Mouse (Mus musculus) heart, embryonic 13.5 days (tissue): ENCODE data around the gene Gjd3. TPM values are rescaled to one million over a fixed set of nuclear protein-coding genes. Genes with fewer than 3 reads are reported as not detected.
A peak's percentile ranks its signal among the peaks of the same experiment; 100 is the strongest.
"Not testable (repeated sequence)": the region's sequence is repeated elsewhere in the genome, so short reads cannot be mapped to it uniquely, and the experiment has no call there.

ENCODE experiments used
- ATAC-seq: fragments of 200-750 bp; cut with Nextera tagmentation; 2 replicates; pipeline ENCODE4 v1.8.0; 2017; ENCODE audit warnings: moderate TSS enrichment; ENCODE audit not compliant: insufficient number of reproducible peaks, low FRiP score, low TSS enrichment; ENCODE audit errors: extremely low read depth
- H3K27ac ChIP-seq: fragments of 300-500 bp; sonication (generic); replicated peaks from 2 replicates; pipeline ENCODE4 v1.5.1; 2015; ENCODE audit warnings: moderate library complexity, mild to moderate bottlenecking, inconsistent platforms
- H3K27me3 ChIP-seq: fragments of 300-500 bp; sonication (generic); replicated peaks from 2 replicates; pipeline ENCODE4 v1.6.1; 2015; ENCODE audit warnings: mild to moderate bottlenecking, inconsistent platforms
- H3K36me3 ChIP-seq: fragments of 300-500 bp; sonication (generic); 2 replicates; pipeline ENCODE4 v1.6.1; 2015; ENCODE audit warnings: mild to moderate bottlenecking, inconsistent platforms
- H3K4me1 ChIP-seq: fragments of 300-500 bp; sonication (generic); 2 replicates; pipeline ENCODE4 v1.6.1; 2015; ENCODE audit warnings: inconsistent platforms
- H3K4me2 ChIP-seq: fragments of 300-500 bp; sonication (generic); 2 replicates; pipeline ENCODE4 v1.6.1; 2015; ENCODE audit warnings: inconsistent platforms, mild to moderate bottlenecking, moderate library complexity
- H3K4me3 ChIP-seq: fragments of 300-500 bp; sonication (generic); 2 replicates; pipeline ENCODE4 v1.5.1; 2015; ENCODE audit warnings: moderate library complexity, mild to moderate bottlenecking, inconsistent platforms
- H3K9ac ChIP-seq: fragments of 300-500 bp; sonication (generic); 2 replicates; pipeline ENCODE4 v1.6.1; 2015; ENCODE audit warnings: inconsistent platforms, mild to moderate bottlenecking, moderate library complexity
- H3K9me3 ChIP-seq: fragments of 300-500 bp; sonication (generic); 2 replicates; pipeline ENCODE4 v1.6.1; 2016; ENCODE audit warnings: inconsistent platforms
- WGBS: fragments of 180-500 bp; shearing (Covaris S2); methylation state at CpG from one replicate; pipeline ENCODE4 v1.1.7; 2015; ENCODE audit warnings: mixed read lengths; 5-methylcytosine and 5-hydroxymethylcytosine counted together
- polyA plus RNA-seq: library from polyadenylated mRNA; unstranded; fragments of >200 nt; fragmentation: Nextera tagmentation; extraction: Ambion mirVana; gene quantifications from 2 replicates; pipeline ENCODE4 v1.2.1, GENCODE M21; 2015

Gjd3 gene
- polyA plus RNA-seq, 1 experiment from 2014 or later, result 3.3 TPM

- 91% methylated on average over 9 of the region's 9 CpGs for WGBS
- Histone ChIP-seq H3K4me3 (no peak overlapping the region), H3K27me3 (no peaks in the 10 kb centered on the region), H3K36me3 (peaks cover 99% of the 10 kb centered on the region), H3K4me1 (no peaks in the 10 kb centered on the region), H3K27ac (no peak overlapping the region), H3K4me2 (no peak overlapping the region), H3K9ac (no peak overlapping the region), H3K9me3 (no peaks in the 10 kb centered on the region)
- ATAC-seq, result no peak
These were observed 24.0 kb upstream of the Gjd3 start for GRCm38 (mm10) chr11:99006788-99007187.

- Histone ChIP-seq H3K4me1 (no peaks in the 10 kb centered on the region), H3K4me3 (no peak overlapping the region), H3K9me3 (no peaks in the 10 kb centered on the region), H3K27ac (no peak overlapping the region), H3K4me2 (no peak overlapping the region), H3K36me3 (peaks cover 100% of the 10 kb centered on the region), H3K27me3 (no peaks in the 10 kb centered on the region), H3K9ac (no peak overlapping the region)
- ATAC-seq, result no peak
- 92% methylated on average over 11 of the region's 11 CpGs for whole genome bisulfite sequencing
These were observed 16.4 kb upstream of the Gjd3 start for GRCm38 (mm10) chr11:98999243-98999642.

GRCm38 (mm10) chr11:98998776-98999175, 16.0 kb upstream of the Gjd3 start:
- no peak for ATAC-seq
- Histone ChIP-seq H3K27me3 (no peaks in the 10 kb centered on the region), H3K27ac (no peak overlapping the region)

GRCm38 (mm10) chr11:98997659-98998058, 14.8 kb upstream of the Gjd3 start:
- no peak for ATAC-seq
- Histone ChIP-seq H3K27me3 (no peaks in the 10 kb centered on the region), H3K4me2 (no peak overlapping the region), H3K9ac (no peak overlapping the region), H3K36me3 (peaks cover 100% of the 10 kb centered on the region), H3K4me1 (no peaks in the 10 kb centered on the region), H3K9me3 (no peaks in the 10 kb centered on the region), H3K27ac (no peak overlapping the region), H3K4me3 (no peak overlapping the region)
- 89% methylated on average over 4 of the region's 4 CpGs for WGBS

More at GRCm38 (mm10) chr11:98998776-98999175, 16.0 kb upstream of the Gjd3 start:
- no peaks in the 10 kb centered on the region for H3K4me1 ChIP-seq
- peaks cover 100% of the 10 kb centered on the region for H3K36me3 ChIP-seq
- no peak overlapping the region for H3K9ac ChIP-seq
- H3K4me3 ChIP-seq, result no peak overlapping the region
- no peak overlapping the region for H3K4me2 ChIP-seq
- H3K9me3 ChIP-seq, result no peaks in the 10 kb centered on the region

GRCm38 (mm10) chr11:98995987-98996386, 13.2 kb upstream of the Gjd3 start:
- Histone ChIP-seq H3K4me2 (no peak overlapping the region), H3K27ac (no peak overlapping the region), H3K36me3 (peaks cover 97% of the 10 kb centered on the region), H3K4me3 (no peak overlapping the region), H3K9ac (no peak overlapping the region), H3K4me1 (no peaks in the 10 kb centered on the region), H3K9me3 (no peaks in the 10 kb centered on the region), H3K27me3 (no peaks in the 10 kb centered on the region)
- no peak for ATAC-seq
- WGBS, result 91% methylated on average over 7 of the region's 7 CpGs

- H3K27me3 ChIP-seq, result no peaks in the 10 kb centered on the region
- H3K4me1 ChIP-seq, result peaks cover 5% of the 10 kb centered on the region
- H3K27ac ChIP-seq, result no peak overlapping the region
- peaks cover 62% of the 10 kb centered on the region for H3K36me3 ChIP-seq
- H3K9me3 ChIP-seq, result 0 out of 2 replicates have a peak, but pooled peaks cover 6% of the 10 kb centered on the region
- H3K4me3 ChIP-seq, result no peak overlapping the region
- no peak for ATAC-seq
- WGBS, result 77% methylated on average over 6 of the region's 6 CpGs
- H3K4me2 ChIP-seq, result no peak overlapping the region
- H3K9ac ChIP-seq, result no peak overlapping the region
These were observed 8.1 kb upstream of the Gjd3 start for GRCm38 (mm10) chr11:98990866-98991265.

GRCm38 (mm10) chr11:98988260-98988659, 5.4 kb upstream of the Gjd3 start:
- H3K4me1 ChIP-seq, result peaks cover 25% of the 10 kb centered on the region
- not testable (repeated sequence) for H3K9ac ChIP-seq, H3K27ac ChIP-seq, H3K4me3 ChIP-seq, H3K4me2 ChIP-seq, H3K27me3 ChIP-seq, ATAC-seq, H3K9me3 ChIP-seq
- WGBS, result 91% methylated on average over 6 of the region's 6 CpGs
- peaks cover 36% of the 10 kb centered on the region for H3K36me3 ChIP-seq

- H3K27me3 ChIP-seq, result peaks cover 31% of the 10 kb centered on the region
- H3K9ac ChIP-seq, result peak overlapping the region; percentile 39; the same call in 1 of the 2 replicates
- H3K27ac ChIP-seq, result peak overlapping the region; percentile 66
- 46% methylated on average over 7 of the region's 7 CpGs for WGBS
- ATAC-seq, result peak; percentile 45; the same call in 1 of the 2 replicates
- peaks cover 38% of the 10 kb centered on the region for H3K4me1 ChIP-seq
- H3K9me3 ChIP-seq, result 0 out of 2 replicates have a peak, but pooled peaks cover 6% of the 10 kb centered on the region
- peak overlapping the region; percentile 31 for H3K4me2 ChIP-seq
- H3K36me3 ChIP-seq, result peaks cover 12% of the 10 kb centered on the region
- no peak overlapping the region for H3K4me3 ChIP-seq
These were observed 2.7 kb upstream of the Gjd3 start for GRCm38 (mm10) chr11:98985542-98985941.

GRCm38 (mm10) chr11:98983551-98983950, 735 bp upstream of the Gjd3 start:
- peak overlapping the region; percentile 99 for H3K4me2 ChIP-seq
- 0 out of 2 replicates have a peak, but pooled peaks cover 6% of the 10 kb centered on the region for H3K9me3 ChIP-seq
- H3K9ac ChIP-seq, result peak overlapping the region; percentile 85
- H3K4me1 ChIP-seq, result peaks cover 38% of the 10 kb centered on the region
- 0 out of 2 replicates have a peak overlapping the region, but pooled peaks have one; percentile 17 for H3K27ac ChIP-seq
- ATAC-seq, result no peak
- WGBS, result 32% methylated on average over 8 of the region's 8 CpGs
- peaks cover 40% of the 10 kb centered on the region for H3K27me3 ChIP-seq
- peak overlapping the region; percentile 69 for H3K4me3 ChIP-seq
- H3K36me3 ChIP-seq, result peaks cover under 1% of the 10 kb centered on the region; the same call in 1 of the 2 replicates

- no peak for ATAC-seq
- Histone ChIP-seq H3K27me3 (peaks cover 40% of the 10 kb centered on the region), H3K27ac (peak overlapping the region; percentile 42; the same call in 1 of the 2 replicates), H3K9ac (peak overlapping the region; percentile 85), H3K4me1 (peaks cover 38% of the 10 kb centered on the region), H3K36me3 (no peaks in the 10 kb centered on the region), H3K9me3 (0 out of 2 replicates have a peak, but pooled peaks cover 6% of the 10 kb centered on the region), H3K4me3 (peak overlapping the region; percentile 69), H3K4me2 (peak overlapping the region; percentile 99)
- WGBS, result under 1% methylated on average over 94 of the region's 94 CpGs
These were observed 631 bp downstream of the Gjd3 start for GRCm38 (mm10) chr11:98981997-98982772.

- H3K4me2 ChIP-seq, result peak overlapping the region; percentile 99
- no peak for ATAC-seq
- peak overlapping the region; percentile 69 for H3K4me3 ChIP-seq
- H3K9ac ChIP-seq, result peak overlapping the region; percentile 85
- 31% methylated on average over 20 of the region's 20 CpGs for WGBS
- H3K27ac ChIP-seq, result peak overlapping the region; percentile 42; the same call in 1 of the 2 replicates
- peaks cover 40% of the 10 kb centered on the region for H3K27me3 ChIP-seq
- no peaks in the 10 kb centered on the region for H3K36me3 ChIP-seq
- H3K4me1 ChIP-seq, result peaks cover 38% of the 10 kb centered on the region
- H3K9me3 ChIP-seq, result no peaks in the 10 kb centered on the region
These were observed 1.4 kb downstream of the Gjd3 start for GRCm38 (mm10) chr11:98981289-98981996.
